Mouse (Mus musculus): ENCODE results near the gene Smox. TPM values are rescaled to one million over a fixed set of nuclear protein-coding genes. Genes with fewer than 3 reads are reported as not detected.

Smox gene
- polyA plus RNA-seq, 1 experiment, result 28.7 TPM

- Histone ChIP-seq H3K27ac (ENCODE audit: insufficient read depth, low read depth, low read length) (no peak overlapping the region), H3K36me3 (ENCODE audit: control insufficient read depth, insufficient read depth, low read length) (no peaks in the 10 kb centered on the region), H3K4me1 (ENCODE audit: control insufficient read depth, insufficient read depth, insufficient read length, low read length) (peaks cover 5% of the 10 kb centered on the region), H3K4me3 (ENCODE audit: low read depth, low read length) (no peak overlapping the region), H3K27me3 (ENCODE audit: control insufficient read depth, insufficient read depth, low read length) (peaks cover 8% of the 10 kb centered on the region)
- WGBS, result 65% methylated on average over 2 of the region's 2 CpGs
- no peak for TF ChIP-seq POLR2A (IDR thresholded peaks at IDR 0.05; ENCODE audit: low read depth, low read length)
- no peak for TF ChIP-seq CTCF (IDR thresholded peaks at IDR 0.05; ENCODE audit: extremely low read depth, insufficient read length, insufficient replicate concordance, low read depth, low read length)
Observed at GRCm38 (mm10) chr2:131550474-131550873, 59.2 kb downstream of the Smox start.

- peaks cover 5% of the 10 kb centered on the region for H3K27me3 ChIP-seq (ENCODE audit: control insufficient read depth, insufficient read depth, low read length)
- no peak overlapping the region for H3K4me3 ChIP-seq (ENCODE audit: low read depth, low read length)
- TF ChIP-seq CTCF (IDR thresholded peaks at IDR 0.05; ENCODE audit: extremely low read depth, insufficient read length, insufficient replicate concordance, low read depth, low read length), result no peak
- H3K27ac ChIP-seq (ENCODE audit: insufficient read depth, low read depth, low read length), result no peak overlapping the region
- 38% methylated on average over 2 of the region's 2 CpGs for WGBS
- H3K36me3 ChIP-seq (ENCODE audit: control insufficient read depth, insufficient read depth, low read length), result no peaks in the 10 kb centered on the region
- H3K4me1 ChIP-seq (ENCODE audit: control insufficient read depth, insufficient read depth, insufficient read length, low read length), result peaks cover 2% of the 10 kb centered on the region
Observed at GRCm38 (mm10) chr2:131550906-131551305, 59.6 kb downstream of the Smox start.

GRCm38 (mm10) chr2:131551701-131552620, 60.7 kb downstream of the Smox start:
- H3K27ac ChIP-seq (ENCODE audit: insufficient read depth, low read depth, low read length), result no peak overlapping the region
- 48% methylated on average over 7 of the region's 7 CpGs for WGBS
- TF ChIP-seq POLR2A (IDR thresholded peaks at IDR 0.05; ENCODE audit: low read depth, low read length) (no peak), CTCF (IDR thresholded peaks at IDR 0.05; ENCODE audit: extremely low read depth, insufficient read length, insufficient replicate concordance, low read depth, low read length) (no peak)
- no peak overlapping the region for H3K4me3 ChIP-seq (ENCODE audit: low read depth, low read length)
- no peaks in the 10 kb centered on the region for H3K36me3 ChIP-seq (ENCODE audit: control insufficient read depth, insufficient read depth, low read length)
- no peaks in the 10 kb centered on the region; the same call in none of the 2 replicates for H3K27me3 ChIP-seq (ENCODE audit: control insufficient read depth, insufficient read depth, low read length)
- H3K4me1 ChIP-seq (ENCODE audit: control insufficient read depth, insufficient read depth, insufficient read length, low read length), result no peaks in the 10 kb centered on the region

- H3K4me3 ChIP-seq (ENCODE audit: low read depth, low read length), result no peak overlapping the region
- H3K4me1 ChIP-seq (ENCODE audit: control insufficient read depth, insufficient read depth, insufficient read length, low read length), result no peaks in the 10 kb centered on the region
- H3K27me3 ChIP-seq (ENCODE audit: control insufficient read depth, insufficient read depth, low read length), result no peaks in the 10 kb centered on the region; the same call in 1 of the 2 replicates
- no peak overlapping the region for H3K27ac ChIP-seq (ENCODE audit: insufficient read depth, low read depth, low read length)
- TF ChIP-seq POLR2A (IDR thresholded peaks at IDR 0.05; ENCODE audit: low read depth, low read length) (no peak), CTCF (IDR thresholded peaks at IDR 0.05; ENCODE audit: extremely low read depth, insufficient read length, insufficient replicate concordance, low read depth, low read length) (no peak)
- H3K36me3 ChIP-seq (ENCODE audit: control insufficient read depth, insufficient read depth, low read length), result no peaks in the 10 kb centered on the region
- WGBS, result 21% methylated on average over 9 of the region's 9 CpGs
Observed at GRCm38 (mm10) chr2:131552736-131553400, 61.6 kb downstream of the Smox start.

GRCm38 (mm10) chr2:131557896-131558295, 66.6 kb downstream of the Smox start:
- Histone ChIP-seq H3K4me3 (ENCODE audit: low read depth, low read length) (no peak overlapping the region), H3K27me3 (ENCODE audit: control insufficient read depth, insufficient read depth, low read length) (peaks cover 23% of the 10 kb centered on the region), H3K27ac (ENCODE audit: insufficient read depth, low read depth, low read length) (no peak overlapping the region), H3K36me3 (ENCODE audit: control insufficient read depth, insufficient read depth, low read length) (no peaks in the 10 kb centered on the region), H3K4me1 (ENCODE audit: control insufficient read depth, insufficient read depth, insufficient read length, low read length) (no peaks in the 10 kb centered on the region)
- TF ChIP-seq CTCF (IDR thresholded peaks at IDR 0.05; ENCODE audit: extremely low read depth, insufficient read length, insufficient replicate concordance, low read depth, low read length), result no peak
- TF ChIP-seq POLR2A (IDR thresholded peaks at IDR 0.05; ENCODE audit: low read depth, low read length), result no peak
- WGBS, result 68% methylated on average over 2 of the region's 2 CpGs

- Histone ChIP-seq H3K4me1 (ENCODE audit: control insufficient read depth, insufficient read depth, insufficient read length, low read length) (no peaks in the 10 kb centered on the region), H3K4me3 (ENCODE audit: low read depth, low read length) (no peak overlapping the region), H3K27me3 (ENCODE audit: control insufficient read depth, insufficient read depth, low read length) (peaks cover 28% of the 10 kb centered on the region), H3K36me3 (ENCODE audit: control insufficient read depth, insufficient read depth, low read length) (no peaks in the 10 kb centered on the region), H3K27ac (ENCODE audit: insufficient read depth, low read depth, low read length) (no peak overlapping the region)
- TF ChIP-seq POLR2A (IDR thresholded peaks at IDR 0.05; ENCODE audit: low read depth, low read length) (no peak), CTCF (IDR thresholded peaks at IDR 0.05; ENCODE audit: extremely low read depth, insufficient read length, insufficient replicate concordance, low read depth, low read length) (no peak)
- 56% methylated on average over 2 of the region's 2 CpGs for WGBS
Observed at GRCm38 (mm10) chr2:131560205-131560919, 69.1 kb downstream of the Smox start.

Data from small intestine, adult 2 months (tissue).